Mouse (Mus musculus) c-Kit-negative CD71-positive TER-119-positive erythroid progenitor cells, embryonic 14.5 days (primary cell): Measurements from ENCODE around the gene Hrk.

ENCODE experiments used
- DNase-seq: peaks from one replicate; pipeline ENCODE4 v3.0.0-alpha.2; 2013; ENCODE audit warnings: low read depth, low spot score

Gene Hrk

GRCm38 (mm10) chr5:118165462-118165861 is 1.0 kb downstream of the Hrk start:
- DNase-seq, result no peak

- no peak for DNase-seq
Measured at GRCm38 (mm10) chr5:118167561-118167995, 3.1 kb downstream of the Hrk start.

GRCm38 (mm10) chr5:118169222-118170221 is 5.1 kb downstream of the Hrk start:
- no peak for DNase-seq

GRCm38 (mm10) chr5:118170888-118171529 is 6.6 kb downstream of the Hrk start:
- no peak for DNase-seq

GRCm38 (mm10) chr5:118171665-118172064 is 7.2 kb downstream of the Hrk start:
- no peak for DNase-seq

- DNase-seq, result no peak
Measured at GRCm38 (mm10) chr5:118172078-118172723, 7.8 kb downstream of the Hrk start.

- no peak for DNase-seq
Measured at GRCm38 (mm10) chr5:118174310-118175009, 10.0 kb downstream of the Hrk start.

GRCm38 (mm10) chr5:118175137-118175536 is 10.7 kb downstream of the Hrk start:
- no peak for DNase-seq

GRCm38 (mm10) chr5:118177640-118178039 is 13.2 kb downstream of the Hrk start:
- no peak for DNase-seq

- no peak for DNase-seq
Measured at GRCm38 (mm10) chr5:118186903-118187633, 22.6 kb downstream of the Hrk start.

- no peak for DNase-seq
Measured at GRCm38 (mm10) chr5:118188356-118188755, 23.9 kb downstream of the Hrk start.

GRCm38 (mm10) chr5:118190491-118190890 is 26.0 kb downstream of the Hrk start:
- no peak for DNase-seq

- no peak for DNase-seq
Measured at GRCm38 (mm10) chr5:118192221-118192620, 27.8 kb downstream of the Hrk start.

- DNase-seq, result no peak
Measured at GRCm38 (mm10) chr5:118197421-118197820, 33.0 kb downstream of the Hrk start.

GRCm38 (mm10) chr5:118199670-118200069 is 35.2 kb downstream of the Hrk start:
- DNase-seq, result no peak

- DNase-seq, result no peak
Measured at GRCm38 (mm10) chr5:118204675-118205440, 40.4 kb downstream of the Hrk start.

- DNase-seq, result no peak
Measured at GRCm38 (mm10) chr5:118205852-118206251, 41.4 kb downstream of the Hrk start.

- DNase-seq, result no peak
Measured at GRCm38 (mm10) chr5:118214012-118214411, 49.6 kb downstream of the Hrk start.

- no peak for DNase-seq
Measured at GRCm38 (mm10) chr5:118214418-118215154, 50.1 kb downstream of the Hrk start.
